Mouse (Mus musculus) erythroblast, adult 5-6 weeks (primary cell): ENCODE data around the gene Phlpp1. TPM values are rescaled to one million over a fixed set of nuclear protein-coding genes. Genes with fewer than 3 reads are reported as not detected.
"Not testable (repeated sequence)": the region's sequence is repeated elsewhere in the genome, so short reads cannot be mapped to it uniquely, and the experiment has no call there.

ENCODE experiments used
- ATAC-seq: replicated peaks from 2 replicates; pipeline ENCODE4 v1.8.0; 2016; ENCODE audit warnings: moderate number of reproducible peaks, mild to moderate bottlenecking, moderate TSS enrichment, inconsistent platforms; ENCODE audit not compliant: poor library complexity, low FRiP score, severe bottlenecking
- total RNA-seq, 2 experiments: library from RNA; stranded (forward) in 1 of 2; stranded (reverse) in 1 of 2; fragments of 150-400 nt in 1 of 2; fragments of 200-764, 138-1000 nt in 1 of 2; gene quantifications; 2 replicates each; pipeline versions ENCODE4 v1.2.3 to v1.2.4; 2015 to 2017; ENCODE audit warnings: low replicate concordance in 2 of 2

The Phlpp1 gene
- total RNA-seq, 2 experiments from 2014 or later = 0.96 to 1.1 TPM

DNA sequence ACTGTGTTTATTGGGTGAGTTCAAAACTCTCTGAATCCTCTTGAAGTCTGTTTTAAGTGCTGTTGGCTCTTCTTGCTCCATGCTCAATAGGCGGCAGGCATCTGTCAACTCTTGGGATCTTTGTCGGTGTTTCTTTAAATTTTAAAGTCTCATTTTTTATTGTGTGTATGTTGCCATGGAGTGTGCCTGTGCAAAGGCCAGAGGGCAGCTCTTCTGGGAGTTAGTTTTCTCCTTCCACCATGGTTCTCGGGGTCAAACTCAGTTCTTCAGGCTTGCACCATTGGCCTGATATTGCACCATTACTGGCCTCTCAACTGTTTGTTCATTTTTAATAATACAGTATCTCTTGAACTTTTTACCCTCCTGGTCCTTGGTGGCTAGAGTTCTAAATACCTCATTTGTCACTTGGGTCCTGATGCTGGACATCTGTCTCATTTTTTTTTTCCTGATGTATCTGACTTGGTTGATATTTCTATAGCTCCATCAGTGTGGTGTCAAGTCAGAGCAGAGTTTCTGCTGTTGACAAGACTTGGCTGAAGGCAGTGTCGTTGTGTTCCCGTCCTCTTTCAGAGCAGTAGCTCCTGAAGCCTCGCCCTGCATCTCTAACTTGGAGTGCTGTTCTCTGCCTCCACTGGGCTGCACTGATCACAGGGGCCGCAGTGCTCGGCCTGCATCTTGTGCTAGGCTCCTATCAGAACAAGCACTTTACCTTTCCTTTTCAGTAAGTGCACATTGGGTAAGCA lies 108.8 kb downstream of the Phlpp1 start:
- no peak for ATAC-seq

DNA sequence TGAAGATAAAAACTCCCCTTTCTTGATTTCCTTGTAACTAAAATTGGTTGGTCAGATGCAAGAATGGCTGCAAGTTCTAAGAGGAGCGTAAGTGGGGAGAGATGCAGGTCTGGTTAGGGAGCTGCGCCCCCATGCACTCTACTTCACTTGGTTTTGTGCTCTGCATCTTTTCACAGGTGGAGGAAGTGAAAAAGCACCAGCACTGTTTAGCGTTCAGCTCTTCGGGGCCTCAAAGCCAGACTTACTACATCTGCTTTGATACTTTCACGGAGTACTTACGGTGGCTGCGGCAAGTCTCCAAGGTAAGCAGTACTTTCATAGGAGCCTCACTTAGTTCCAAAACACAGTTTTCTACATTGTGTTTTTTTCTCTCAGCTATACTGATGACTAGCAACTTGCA lies 115.3 kb downstream of the Phlpp1 start:
- no peak for ATAC-seq

DNA sequence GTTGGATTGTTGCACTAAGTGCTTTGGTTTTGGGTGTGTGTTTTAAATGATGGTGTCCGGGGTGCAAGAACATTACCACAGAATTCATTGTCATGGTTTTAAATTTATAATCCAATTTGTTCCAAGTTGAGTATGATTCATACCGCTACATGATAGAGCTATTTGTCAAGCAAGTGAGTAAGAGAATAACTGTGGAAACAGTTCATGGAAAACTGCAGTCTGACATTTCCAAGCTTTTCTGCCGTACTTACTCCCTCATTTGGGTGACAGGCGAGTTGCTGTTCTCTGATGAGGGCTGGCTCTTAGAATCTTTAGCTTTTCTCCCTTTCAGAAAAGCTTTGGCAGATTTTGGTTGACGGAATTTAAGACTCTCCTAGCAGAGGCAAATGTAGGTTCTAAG lies 117.5 kb downstream of the Phlpp1 start:
- no peak for ATAC-seq

DNA sequence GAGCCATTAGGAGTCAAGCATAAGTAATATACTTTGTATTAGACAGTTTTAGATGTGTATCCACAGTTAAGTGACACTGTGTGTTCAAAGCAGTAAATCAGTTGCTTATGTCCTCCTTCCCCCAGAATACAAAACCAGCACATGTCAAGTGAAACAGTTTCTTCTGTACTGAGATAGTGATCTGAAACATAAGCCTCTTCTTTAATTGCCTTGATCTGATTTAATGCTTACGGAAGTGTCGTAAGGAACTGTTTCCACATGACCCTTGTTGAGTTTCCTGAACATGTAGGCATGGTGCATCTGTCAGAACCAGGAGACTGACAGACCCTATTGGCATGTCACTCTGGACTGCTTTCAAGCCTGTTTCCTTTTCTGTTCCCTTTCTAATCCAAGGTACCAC lies 118.0 kb downstream of the Phlpp1 start:
- ATAC-seq = no peak

DNA sequence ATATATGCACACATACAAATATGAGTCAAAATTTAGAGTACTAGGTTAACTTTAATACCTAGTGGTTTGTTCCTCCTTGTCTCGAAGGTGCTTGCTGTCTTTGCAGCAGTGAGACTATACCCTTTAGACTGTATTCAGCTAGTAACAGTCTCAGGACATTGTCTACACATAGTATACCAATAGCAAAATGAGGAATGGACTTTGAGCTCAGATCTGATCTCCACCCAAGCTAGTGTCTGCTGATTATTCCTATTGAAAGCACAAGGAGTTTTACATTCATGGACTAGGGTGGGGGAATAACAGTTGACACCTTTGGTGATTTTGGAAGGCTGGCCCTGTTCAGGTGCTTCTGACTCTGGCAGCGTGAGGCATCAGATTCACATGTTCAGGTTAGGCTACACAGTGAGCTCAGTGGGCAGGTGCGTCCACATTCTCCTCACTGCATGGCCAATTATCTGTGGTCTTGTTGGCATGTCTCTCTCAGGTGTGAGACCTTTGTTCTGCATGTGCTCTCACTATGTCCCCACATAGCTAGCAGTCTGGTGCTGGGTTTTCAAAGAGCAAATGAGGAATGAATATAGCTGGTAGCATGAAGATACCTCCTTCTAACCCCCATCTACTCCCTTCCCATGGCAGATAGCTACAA lies 138.0 kb downstream of the Phlpp1 start:
- ATAC-seq = no peak

GRCm38 (mm10) chr1:106310285-106310684 lies 138.7 kb downstream of the Phlpp1 start:
- ATAC-seq = no peak

DNA sequence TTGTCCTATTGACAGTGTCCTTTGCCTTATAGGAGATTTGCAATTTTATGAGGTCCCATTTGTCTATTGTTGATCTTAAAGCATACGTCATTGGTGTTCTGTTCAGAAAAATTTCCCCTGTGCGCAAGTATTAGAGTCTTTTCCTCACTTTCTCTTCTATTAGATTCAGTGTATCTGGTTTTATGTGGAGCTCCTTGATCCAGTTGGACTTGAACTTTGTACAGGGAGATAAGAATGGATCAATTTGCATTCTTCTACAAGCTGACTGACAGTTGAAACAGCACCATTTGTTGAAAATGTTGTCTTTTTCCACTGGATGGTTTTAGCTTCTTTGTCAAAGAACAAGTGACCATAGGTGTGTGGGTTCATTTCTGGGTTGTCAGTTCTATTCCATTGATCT lies 140.3 kb downstream of the Phlpp1 start:
- ATAC-seq = not testable (repeated sequence)

DNA sequence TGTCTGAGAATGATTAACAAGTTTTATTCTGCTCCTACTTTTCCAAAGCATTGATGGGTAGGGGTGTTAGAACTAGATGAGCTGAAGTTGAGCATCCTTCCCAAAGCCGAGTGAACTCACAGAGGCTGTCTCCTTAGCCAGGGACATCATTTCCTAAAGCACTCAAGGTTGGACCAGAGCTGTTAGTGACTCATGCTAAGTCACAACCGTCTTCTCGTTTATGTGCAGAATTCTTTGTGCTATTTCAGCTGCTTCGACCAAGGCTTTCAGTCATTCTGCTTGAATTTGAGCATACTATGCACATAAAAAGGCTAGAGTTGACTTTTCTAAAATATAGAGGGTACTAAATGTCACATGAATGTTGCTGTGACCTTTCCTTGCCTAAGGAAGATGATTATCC lies 142.9 kb downstream of the Phlpp1 start:
- ATAC-seq = no peak

DNA sequence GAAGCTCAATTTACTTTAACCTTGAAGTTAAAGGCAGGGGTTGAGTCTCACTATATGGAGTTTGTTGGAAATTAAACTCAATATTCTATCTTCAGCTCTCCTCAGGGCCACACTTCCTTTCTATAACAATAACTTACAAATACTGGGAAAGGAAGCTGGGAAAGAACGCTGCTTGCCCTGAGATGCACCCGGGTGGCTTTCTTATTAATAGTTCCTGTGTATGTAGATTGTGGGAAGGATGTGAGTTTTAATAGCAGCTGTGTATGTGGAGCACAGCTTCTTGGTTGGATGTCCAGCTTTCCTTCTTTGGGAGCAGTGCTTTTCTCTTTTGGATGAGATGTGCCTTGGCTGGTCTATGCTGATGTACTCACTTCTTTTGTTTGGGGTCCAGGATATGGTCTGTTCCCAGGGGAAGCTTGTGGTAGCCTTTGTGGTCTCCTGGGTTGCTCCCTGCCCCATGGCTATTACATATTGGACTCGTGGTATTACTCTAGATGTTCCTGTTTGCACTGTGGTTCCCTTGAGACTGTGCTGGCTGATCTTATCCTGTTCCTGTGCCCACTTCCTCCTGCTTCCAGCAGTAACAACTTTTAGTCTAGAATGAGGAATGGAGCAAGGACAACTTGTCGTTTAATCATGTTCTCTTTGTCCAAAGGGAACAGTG lies 145.2 kb downstream of the Phlpp1 start:
- no peak for ATAC-seq

- ATAC-seq = no peak
Measured at GRCm38 (mm10) chr1:106318341-106318740, 146.8 kb downstream of the Phlpp1 start.

GRCm38 (mm10) chr1:106320583-106320982 lies 149.0 kb downstream of the Phlpp1 start:
- no peak for ATAC-seq

DNA sequence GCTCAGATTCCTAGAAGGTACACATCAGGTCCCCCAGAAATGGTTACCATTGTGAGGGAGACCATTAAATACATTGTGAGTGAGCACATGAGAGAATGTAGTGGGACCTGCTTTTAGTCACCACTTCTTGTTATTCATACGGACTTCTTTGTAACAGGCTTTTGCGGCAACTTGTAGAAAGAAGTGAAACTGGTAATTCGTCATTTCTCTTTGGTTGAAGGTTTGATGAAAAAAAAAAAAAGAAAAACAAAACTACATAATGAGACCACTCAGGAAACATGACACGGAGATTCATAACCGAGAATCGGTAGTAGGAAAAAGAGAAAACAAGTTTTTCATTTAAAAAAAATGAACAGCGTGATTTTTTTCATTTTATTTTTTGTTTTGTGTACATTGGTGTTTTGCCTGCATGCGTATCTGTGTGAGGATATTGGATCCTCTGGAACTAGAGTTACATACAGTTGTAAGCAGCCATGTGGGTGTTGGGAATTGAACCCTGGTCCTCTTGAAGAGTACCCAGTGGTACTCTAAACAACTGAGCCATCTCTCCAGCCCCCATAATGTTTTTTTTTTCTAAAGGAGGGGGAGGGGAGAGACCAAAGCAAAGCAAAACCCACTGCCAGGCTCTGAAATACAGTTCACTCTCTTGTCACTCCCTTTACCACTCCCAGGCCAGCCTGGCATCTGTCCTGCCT lies 150.0 kb downstream of the Phlpp1 start:
- no peak for ATAC-seq

- no peak for ATAC-seq
Measured at GRCm38 (mm10) chr1:106326691-106327090, 155.1 kb downstream of the Phlpp1 start.

GRCm38 (mm10) chr1:106342100-106342499 lies 170.5 kb downstream of the Phlpp1 start:
- no peak for ATAC-seq

- ATAC-seq = no peak
Measured at GRCm38 (mm10) chr1:106345265-106345664, 173.7 kb downstream of the Phlpp1 start.

DNA sequence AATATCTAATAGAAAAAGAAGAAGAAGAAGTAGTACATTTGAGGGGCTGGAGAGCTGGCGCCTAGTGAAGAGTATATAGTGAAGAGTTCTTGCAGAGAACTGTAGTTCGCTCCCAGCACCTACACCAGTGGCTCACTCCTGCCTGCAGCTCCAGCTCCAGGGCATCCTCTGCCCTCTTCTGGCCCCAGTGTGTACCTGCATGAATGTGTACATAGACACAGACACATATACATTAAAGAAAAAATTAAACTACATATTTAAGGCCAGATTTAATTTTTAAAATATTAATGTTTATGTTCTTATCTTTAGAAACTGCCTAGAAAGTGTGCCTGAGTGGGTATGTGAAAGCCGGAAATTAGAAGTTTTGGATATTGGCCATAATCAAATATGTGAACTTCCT lies 175.2 kb downstream of the Phlpp1 start:
- ATAC-seq = no peak

DNA sequence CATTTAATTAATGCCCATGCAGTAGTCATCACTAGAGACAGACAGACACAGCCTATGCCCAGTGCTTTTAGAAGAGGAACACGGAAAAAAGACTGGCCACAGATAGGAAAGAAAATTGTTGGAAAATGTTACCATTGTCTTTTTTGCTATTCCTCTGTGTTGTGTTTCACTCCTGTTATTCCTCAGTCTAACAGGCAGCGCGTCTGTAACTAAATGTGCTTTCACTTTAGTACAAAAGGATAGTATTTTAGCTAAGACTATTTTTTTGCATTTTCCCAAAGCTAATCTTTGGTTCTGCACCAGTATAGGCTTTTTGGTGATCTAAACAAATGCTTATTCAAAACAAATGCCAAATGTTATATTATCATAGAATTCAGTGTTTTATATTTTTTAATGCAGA lies 177.6 kb downstream of the Phlpp1 start:
- no peak for ATAC-seq

DNA sequence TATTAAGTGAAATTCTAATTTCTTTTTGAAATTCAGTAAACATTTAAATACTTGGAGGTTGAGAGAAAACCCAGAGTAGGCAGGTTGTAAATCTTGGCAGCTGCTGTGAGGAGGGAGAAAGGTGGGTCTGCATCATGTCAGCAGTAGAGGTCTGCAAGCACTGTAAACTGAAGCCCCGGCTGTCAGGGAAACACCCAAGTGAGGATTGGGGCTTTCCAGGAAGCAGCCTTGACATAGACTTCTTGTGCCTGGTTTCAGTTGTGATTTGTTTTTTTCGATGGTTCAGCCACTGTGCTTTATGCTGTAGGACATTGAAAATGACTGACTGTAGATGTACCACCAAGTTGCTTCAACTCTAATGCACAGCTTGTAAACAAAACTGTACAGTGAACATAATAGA lies 180.0 kb downstream of the Phlpp1 start:
- ATAC-seq = no peak

GRCm38 (mm10) chr1:106352801-106353511 lies 181.4 kb downstream of the Phlpp1 start:
- no peak for ATAC-seq

DNA sequence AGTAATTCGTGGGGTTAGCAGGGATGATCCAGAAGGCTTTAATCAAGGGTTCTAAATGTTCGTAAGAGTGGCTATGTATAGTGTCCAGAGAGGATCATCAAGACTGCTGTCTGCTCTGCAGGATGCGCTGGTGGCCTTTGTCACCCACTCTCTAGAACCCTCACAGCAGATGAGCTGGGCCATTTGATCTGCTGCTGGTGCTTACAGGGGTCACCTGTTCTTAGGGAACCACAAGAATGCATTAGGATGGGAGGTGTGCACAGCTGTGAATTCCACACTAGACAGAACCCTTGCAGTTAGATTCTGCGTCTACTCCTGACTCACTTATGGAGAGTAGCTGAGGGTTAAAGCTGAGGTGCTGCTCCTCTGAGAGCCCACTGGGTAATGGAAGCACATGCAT lies 182.4 kb downstream of the Phlpp1 start:
- no peak for ATAC-seq
